Mouse (Mus musculus): ENCODE results near the gene Sdhaf4.
"Not testable (repeated sequence)": the region's sequence is repeated elsewhere in the genome, so short reads cannot be mapped to it uniquely, and the experiment has no call there.

The Sdhaf4 gene

DNA sequence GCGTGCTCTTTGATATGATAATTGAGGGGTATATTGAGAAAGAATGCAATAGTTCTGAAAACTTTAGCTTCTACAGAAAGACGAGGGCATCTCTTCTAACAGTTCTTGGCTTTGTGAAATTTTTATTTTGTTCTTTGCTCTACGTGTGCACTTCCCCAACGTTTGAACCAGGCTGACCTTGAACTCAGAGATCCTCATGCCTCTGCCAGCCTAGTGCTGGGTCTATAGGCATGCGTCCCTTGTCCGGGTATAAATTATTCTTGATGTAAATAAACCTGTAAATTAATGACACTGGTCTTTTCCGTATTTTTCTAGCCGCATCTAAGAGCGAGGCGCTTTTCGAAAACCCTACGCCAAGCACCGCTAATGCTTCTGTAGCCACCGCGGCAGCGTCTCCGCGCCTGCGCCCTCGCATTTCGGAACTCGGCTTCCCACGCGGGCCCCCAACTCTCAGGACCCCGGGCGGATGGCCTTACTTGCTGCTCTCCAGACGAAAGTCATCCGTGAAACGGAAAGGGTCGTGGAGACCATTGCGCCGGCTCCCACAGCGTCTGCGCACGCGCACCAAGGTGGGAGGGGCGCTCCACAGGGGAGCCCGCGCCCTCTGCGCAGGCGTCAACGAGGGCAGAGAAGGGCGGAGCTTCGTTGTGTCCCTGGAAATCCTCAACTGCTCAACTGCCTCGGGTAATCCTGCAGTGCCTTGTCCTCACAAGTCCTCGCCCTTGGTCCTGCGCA lies at the start of gene Sdhaf4:
TSS of gene Sdhaf4 (minus strand) at position 587 of the 735 bp plus-strand sequence.
- DNase-seq (ENCODE audit: extremely low spot score) = peak; percentile 93

DNA sequence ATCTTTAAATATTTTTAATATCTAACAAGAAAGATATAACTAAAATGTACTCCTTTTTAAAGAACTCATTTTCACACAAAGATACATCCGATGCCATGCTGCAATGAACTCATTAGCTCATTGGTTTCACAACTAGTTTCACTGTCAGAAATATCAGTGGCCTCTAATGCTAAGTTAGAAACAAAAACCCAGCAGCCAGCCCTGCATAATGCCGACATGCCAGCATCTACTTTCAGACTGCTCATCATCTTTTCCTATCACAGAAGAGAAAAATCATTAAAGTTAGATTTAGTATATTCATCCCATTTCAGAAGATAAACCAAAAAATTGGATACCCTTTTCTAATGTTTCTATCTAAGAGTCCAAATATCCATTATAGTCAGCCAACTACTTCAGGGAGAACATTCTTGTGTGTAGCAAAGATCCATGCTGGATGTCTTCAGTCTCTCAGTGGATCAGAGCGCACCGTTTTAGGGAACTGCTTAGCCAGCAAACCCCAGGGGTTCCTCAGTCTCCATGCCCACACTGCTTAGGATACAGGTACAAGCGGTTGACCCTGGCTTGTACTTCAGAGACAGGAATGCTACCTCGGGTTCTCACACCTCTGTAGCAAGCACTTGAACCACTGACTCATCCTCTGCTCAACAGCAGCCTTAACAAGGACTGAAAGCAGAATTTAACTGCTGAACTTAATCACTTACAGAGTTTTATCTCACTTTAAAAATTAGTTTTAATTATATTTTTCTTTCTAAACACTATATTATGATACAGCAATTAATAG lies 41.5 kb upstream of the Sdhaf4 start:
- DNase-seq (ENCODE audit: extremely low spot score) = no peak

DNA sequence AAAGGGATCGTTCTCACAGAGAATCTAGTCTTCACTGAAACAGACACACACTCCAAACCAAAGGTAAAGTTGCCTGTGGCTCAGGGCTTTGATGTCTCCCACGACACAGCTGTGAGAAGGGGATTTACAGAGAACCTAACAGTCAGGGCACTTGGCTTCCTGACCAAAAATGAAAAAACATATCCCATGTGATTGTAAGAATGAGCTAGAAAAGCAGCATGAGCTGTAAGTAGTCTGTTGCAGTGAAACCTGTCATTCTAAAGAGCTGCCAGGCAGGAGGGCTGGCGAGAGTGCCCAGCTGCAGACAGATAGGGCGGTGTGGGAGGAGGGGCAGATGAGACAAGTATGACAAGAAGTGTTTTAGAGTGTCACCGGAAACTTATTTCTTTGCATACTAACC lies 40.2 kb upstream of the Sdhaf4 start:
- DNase-seq (ENCODE audit: extremely low spot score) = no peak

DNA sequence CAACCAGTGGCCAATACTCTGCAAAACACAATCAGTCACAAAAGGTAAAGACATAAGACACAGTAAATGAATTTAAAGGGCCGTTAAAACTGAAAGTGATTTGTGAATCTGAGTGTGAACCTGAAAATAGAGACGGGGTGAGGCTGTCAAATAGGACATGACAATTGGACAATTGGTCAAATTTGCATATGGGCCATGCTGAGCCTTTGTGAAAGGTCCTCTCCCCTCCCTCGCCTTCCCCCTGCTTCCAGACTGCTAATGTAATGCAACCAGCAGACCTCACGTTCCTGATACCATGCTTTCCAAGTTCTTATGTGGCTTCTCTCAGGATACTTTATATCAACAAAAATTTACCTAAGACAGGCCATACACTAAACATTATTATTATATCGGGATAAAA lies 37.6 kb upstream of the Sdhaf4 start:
- no peak for DNase-seq (ENCODE audit: extremely low spot score)

DNA sequence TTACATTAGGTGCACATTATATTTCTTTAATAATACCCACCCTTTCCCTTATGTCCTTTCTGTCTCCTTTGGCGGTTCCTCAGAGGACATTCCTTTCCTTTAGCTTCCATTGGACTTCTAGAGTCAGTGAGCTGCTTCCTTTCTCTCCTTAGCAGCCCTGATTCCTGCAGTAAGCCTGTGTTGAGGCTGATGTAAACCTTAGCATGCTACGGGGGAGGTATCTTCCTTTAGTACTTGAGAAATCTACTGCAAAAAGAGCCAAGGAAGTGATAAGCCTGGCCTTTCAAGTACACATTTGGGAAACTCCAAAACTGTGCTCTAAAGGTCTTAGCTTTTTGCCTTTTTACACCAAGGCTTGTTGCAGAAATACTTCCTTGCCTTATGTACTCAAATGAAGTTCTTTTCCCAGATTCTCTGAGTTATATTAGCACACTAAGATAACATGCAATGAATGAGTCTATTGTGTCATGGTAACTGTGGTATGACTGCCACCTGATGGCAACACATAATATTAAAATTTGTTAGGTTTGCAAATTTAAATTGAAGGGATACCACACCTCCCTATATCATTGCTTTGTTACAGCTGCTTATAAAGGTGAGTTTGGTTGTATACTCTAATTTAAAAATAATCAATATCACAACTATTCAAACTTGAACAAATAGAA lies 28.4 kb upstream of the Sdhaf4 start:
- no peak for DNase-seq (ENCODE audit: extremely low spot score)

DNA sequence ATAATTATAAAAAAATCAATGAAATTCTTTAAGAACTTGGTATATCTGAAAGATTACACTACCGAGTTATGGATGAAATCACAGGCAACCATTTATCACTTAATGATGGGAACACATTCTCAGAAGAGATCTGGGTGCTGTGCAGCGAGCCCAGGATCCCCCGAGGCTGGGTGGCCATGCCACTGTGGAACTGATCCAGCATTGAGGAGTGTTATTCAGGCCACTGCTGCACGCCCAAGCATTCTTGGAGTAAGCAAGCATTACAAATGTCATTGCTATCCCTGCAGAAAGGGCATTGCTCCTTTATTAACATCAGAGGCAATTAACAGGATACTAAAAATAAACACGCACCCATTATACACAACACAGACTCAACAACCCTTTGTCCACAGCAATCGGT lies 5.4 kb upstream of the Sdhaf4 start:
- DNase-seq (ENCODE audit: extremely low spot score) = no peak

DNA sequence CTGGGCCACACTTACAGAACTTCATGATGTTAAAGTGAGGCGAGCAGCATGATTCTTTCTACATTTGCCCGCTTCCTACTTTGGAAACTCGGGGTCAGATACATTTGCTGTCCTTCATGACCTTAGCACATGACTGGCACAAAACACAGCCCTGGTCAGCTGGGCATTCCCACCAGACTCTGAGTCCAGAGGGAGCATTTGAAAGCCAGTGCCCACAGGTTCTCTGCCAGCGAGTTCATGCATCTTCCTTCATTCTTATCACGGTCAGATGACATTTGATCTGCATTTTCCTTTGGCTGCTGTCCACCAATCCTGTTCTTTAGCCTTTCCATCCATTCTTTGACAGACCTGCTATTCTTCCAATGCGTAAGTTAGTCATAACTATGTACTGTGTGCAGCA lies 4.6 kb upstream of the Sdhaf4 start:
- no peak for DNase-seq (ENCODE audit: extremely low spot score)

DNA sequence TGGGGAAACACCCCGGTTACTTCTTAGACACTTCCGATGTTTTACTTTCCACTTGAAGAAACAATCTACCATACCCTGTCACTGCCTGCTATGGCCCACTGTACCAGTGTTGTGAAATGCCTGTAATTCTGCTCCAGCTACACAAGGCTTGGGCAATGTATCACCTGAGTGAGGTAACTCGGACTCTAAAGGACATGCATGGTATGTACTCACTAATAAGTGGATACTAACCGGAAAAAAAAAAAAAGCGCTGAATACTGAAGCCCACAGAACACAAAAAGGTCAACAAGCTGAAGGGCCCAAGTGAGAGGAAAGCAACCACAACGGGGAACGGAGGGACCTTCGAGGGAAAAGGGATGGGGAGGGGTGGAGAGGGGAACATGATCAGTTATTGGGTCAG lies 2.2 kb upstream of the Sdhaf4 start:
- no peak for DNase-seq (ENCODE audit: extremely low spot score)

DNA sequence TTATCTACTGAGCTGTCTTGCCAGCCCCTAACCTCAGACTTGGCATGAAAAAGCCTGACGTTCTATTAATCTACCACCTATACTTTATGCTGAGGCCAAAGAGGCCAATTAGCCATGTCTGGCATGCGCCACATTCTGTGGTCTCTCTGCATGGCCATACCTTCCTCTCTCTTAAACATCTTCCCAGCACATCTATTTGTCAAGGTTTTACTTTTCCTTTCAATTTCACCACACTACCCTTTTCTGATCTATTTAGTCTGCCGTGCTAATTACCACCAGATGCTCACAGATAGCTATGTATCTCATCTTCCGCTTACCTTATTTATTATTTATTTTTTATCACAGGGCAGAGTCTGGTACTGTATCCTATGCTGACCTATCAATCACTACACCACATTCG lies 6.1 kb downstream of the Sdhaf4 start:
- no peak for DNase-seq (ENCODE audit: extremely low spot score)

DNA sequence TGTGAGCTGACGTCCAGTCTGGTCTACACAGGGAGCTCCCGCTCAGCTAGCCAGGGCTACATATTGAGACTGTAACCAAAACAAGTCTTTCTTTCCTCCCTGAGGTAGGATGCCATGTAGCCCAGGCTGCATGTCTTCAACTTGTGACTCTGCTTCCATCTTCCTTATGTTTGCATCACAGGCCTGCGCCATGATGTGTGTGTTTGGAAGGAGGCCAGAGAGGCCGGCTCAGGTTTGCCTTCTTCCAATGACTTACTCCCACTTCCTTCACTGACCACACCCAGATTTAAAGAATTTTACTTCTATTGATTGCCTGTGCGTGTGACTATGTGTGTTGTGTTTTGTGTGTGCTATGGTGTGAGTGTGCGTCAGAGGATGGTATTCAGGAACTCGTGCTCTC lies 6.6 kb downstream of the Sdhaf4 start:
- no peak for DNase-seq (ENCODE audit: extremely low spot score)

DNA sequence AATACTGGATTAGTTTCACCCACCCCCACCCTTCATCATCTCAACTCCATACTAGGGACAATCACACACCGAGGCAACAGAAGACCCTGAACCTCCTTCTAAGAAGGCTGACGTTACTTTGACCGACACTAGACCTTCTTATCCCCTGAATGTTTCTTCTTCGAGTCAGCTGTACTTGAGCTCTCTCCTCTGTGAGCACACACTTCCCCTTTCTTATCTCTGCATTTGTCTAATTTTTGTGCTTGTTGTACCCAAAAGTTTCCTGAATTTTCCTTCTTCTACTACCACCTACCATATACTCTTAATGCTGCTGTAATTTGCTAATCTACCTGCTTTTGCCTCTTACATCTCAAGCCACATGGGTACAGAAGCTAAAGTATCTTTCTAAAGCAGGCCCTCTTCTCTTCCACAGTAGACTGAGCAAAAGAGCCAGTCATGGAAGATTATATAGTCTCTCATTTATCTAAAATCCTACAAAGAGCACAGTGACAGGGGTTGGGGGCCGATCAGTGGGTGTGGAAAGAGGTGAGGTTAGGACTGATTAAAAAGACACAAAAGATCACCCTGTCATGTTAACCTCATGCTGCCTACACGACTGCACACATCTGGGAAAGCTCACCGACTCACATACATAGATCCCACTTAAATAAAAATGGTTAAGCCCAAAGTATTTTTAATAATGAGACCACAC lies 7.2 kb downstream of the Sdhaf4 start:
- no peak for DNase-seq (ENCODE audit: extremely low spot score)

DNA sequence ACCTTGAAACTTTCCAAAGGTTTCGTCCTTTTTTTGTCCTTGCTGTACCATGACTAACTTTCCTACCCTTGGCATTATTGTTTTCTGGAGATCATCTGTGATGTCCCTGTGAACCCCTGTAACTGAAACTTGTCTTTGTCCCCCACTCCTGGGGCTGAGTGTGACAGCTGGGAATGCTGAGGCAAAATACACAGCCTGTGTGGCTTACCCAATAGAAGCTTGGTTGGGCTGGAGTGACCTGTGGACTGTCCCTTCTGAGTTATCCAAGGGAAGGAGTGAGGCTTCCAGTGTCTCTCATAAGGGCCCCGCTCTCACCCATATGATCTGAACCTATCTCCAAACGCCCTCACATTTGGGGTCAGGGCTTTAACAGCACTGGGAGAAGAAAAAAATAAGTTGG lies 8.0 kb downstream of the Sdhaf4 start:
- DNase-seq (ENCODE audit: extremely low spot score) = no peak

DNA sequence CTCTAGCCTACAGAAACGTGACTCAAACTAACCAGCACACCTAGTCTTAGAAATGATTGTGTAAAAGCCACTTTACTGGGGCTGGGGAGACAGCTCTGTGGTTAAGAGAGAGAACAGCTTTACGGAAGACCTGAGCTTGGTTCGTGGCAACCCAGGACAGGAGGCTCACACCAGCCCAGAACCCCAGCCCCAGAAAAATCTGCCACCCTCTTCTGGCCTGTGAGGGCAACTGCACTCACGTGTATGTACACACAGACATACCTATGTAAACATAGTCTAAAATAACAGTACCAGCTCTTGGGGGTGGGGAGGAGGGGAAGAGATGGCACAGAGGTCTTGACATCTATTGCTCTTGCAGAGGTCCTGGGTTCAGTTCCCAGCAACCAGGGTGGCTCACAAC lies 10.0 kb downstream of the Sdhaf4 start:
- DNase-seq (ENCODE audit: extremely low spot score) = no peak

DNA sequence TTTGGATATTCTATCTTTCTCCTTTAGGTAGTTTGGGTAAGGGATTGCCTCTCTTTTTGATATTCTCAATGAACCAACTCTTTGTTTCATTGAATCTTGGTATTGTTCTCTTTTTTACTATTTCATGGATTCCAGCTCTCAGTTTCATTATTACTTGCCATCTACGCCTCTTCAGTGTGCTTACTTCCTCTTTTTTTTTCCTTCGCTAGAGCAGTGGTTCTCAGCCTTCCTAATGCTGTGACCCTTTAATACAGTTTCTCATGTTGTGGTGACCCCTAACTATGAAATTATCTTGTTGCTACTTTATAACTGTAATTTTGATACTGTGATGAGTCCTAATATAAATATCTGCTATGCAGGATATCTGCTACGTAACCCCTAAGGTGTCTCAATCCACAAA lies 22.3 kb downstream of the Sdhaf4 start:
- DNase-seq (ENCODE audit: extremely low spot score) = no peak

DNA sequence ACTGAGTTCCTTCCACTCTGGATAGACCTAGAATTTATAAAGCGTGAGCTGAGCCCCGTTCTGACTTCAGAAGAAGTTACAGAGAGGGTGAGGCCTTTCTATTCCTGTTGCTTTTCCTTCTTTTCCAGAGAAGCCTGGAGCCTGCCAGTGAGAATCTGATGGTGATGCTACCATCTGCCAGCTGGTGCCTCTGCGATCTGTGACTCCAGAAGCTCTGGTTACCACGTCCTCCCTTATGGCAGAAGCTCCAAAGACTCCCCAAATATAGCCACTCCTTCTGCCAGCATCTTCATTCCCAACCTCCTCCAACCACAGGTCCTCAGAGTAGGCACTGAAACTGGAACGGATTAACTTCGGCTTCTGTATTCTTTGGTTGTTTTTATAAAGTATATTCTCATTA lies 27.2 kb downstream of the Sdhaf4 start:
- DNase-seq (ENCODE audit: extremely low spot score) = no peak

DNA sequence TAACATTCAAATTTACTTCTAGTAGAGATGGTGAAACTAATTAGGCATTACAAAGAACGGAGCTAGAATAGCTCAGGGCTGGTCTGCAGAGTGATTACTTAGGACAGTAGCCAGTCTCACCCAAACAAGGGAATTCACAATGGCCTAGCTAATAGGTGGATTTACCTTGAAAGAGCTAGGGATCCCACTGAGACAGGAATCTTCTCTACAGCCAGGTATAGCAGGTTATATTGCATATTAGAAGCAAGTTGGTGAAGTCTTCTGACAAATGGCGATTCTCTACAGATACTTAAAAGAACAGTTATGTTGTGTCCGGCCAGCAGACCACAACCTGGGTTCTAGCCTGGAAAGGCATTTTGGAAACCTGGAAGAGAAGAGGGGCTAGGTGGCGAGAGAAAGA lies 34.3 kb downstream of the Sdhaf4 start:
- DNase-seq (ENCODE audit: extremely low spot score) = not testable (repeated sequence)

DNA sequence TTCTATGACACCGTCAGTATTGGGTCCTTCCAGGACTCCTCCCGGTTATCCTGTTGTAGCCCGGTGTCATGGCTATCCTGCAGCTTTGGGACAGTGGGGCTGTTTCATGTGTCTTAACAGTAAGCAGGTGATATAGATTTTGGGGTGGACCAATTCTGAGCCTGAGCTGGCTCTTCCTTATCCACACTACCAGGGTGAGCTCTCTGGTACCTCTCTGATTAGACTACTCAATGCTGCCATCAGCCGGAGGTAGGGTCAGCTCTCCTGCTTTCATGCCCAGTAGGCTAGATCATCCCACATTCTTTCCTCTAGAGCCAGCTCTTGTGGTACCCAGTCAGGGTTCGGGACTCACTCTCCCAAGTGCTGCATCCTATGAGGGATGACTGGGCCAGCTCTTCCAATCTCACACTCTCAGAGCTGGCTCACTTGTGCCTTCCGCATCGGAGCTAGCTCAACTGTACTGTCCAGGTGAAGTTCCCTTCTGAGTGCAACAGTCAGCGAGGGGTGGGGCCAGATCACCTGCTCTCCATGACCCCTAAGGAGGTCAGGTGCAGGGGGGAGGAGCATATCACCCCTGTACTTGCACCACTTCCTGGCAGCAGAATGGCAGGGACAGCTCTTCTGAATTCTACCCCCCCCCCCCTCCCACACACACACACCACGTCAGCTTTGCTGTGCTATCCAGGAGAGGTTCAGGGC lies 37.3 kb downstream of the Sdhaf4 start:
- DNase-seq (ENCODE audit: extremely low spot score) = no peak

DNA sequence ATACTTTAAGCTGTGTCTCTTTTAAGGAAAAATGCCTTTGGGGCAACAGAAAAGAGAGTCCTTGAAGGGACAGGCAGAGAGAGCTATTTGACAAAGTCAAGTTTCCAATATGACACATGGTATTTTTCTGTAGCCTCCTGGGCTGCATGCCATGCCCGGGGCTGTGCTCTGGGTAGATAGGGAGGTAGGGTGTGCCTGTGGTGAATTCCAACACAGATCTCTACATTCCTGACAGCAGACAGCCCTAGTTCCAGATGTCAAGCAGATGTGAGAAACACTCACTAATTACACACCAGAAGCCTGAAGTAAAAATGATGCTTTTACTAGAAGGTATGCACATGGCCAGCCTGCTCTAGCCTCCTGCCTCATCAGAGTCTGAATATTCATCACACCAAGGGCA lies 39.2 kb downstream of the Sdhaf4 start:
- no peak for DNase-seq (ENCODE audit: extremely low spot score)

DNA sequence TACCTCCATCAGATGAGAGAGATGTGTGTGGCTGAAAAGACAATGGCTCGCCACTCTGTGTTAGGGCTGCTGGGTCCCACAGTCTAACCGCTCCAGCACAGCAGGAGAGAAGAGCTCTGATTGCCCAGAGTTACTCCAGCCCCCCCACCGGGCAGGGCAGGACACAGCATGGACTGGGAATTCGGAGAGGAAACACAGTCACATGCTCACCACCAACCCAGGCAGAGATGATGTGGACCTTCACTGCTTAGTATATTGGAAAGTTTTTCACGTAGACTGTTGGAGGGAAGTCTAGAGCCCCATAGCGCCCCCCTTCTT lies 46.1 kb downstream of the Sdhaf4 start:
- peak; percentile 32 for DNase-seq (ENCODE audit: extremely low spot score)

DNA sequence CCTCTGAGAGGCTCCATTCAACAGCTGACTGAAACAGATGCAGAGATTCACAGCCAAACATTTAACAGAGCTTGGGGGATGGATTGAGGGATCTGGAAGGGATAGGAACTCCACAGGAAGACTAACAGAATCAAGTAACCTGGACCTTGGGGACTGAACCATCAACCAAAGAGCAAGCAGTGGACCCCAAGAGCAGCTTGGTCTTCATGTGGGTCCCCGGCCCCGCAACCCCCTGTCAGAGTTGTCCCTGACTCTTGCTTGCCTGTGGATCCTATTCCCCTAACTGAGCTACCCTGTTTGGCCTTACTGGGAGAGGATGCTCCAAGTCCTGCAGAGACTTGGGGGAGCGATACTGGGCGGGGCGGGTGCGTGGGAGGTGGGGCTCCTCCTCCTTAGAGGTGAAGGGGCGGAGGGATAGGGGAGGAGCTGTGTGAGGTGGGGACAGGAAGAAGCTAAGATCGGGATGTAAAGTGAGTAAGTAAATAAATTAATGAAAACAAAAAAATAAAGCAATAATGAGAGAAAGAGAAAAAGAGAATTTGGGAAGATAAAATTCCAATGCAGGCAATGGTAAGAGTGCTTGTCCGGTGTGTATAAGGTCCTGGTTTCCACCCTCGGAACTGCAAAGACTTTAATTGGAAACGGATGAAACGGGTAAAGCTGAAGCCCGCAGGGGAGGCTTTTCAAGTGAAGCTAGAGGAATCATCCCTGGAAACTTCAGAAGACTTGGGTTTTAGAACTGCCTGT lies 46.6 kb downstream of the Sdhaf4 start:
- peak; percentile 58 for DNase-seq (ENCODE audit: extremely low spot score)

DNA sequence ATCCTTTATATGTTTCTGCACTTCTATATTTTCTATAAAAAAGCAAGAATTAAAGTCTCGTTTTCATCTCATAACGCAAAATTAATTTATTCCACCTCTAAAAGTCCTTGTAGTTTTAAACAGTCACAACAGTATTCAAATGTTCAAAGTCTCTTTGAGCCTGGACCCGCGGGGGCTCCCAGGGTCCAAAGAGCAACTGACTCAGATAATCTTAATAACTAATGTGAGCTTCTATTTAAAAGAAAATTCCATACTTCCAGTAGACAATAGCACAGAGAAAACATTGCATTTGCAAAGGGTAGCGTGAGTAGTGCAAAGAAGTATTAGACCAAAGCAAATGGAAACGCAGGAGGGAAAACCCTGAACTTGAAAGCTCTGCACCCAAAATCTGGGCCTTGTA lies 47.4 kb downstream of the Sdhaf4 start:
- DNase-seq (ENCODE audit: extremely low spot score) = no peak

Data from embryo, embryonic 9.5 days (tissue).